Mouse (Mus musculus): ENCODE data around the gene Scp2. TPM values are rescaled to one million over a fixed set of nuclear protein-coding genes. Genes with fewer than 3 reads are reported as not detected.

The Scp2 gene
- polyA plus RNA-seq, 1 experiment from 2014 or later: 243 TPM

GRCm38 (mm10) chr4:108070286-108070685 is 74.5 kb downstream of the Scp2 start:
- ATAC-seq (ENCODE audit: low read depth): no peak
- Histone ChIP-seq H3K27me3 (no peaks in the 10 kb centered on the region), H3K4me1 (replicated peaks) (peaks cover 14% of the 10 kb centered on the region), H3K4me2 (peak overlapping the region; percentile 86), H3K9me3 (no peaks in the 10 kb centered on the region), H3K36me3 (peaks cover 21% of the 10 kb centered on the region), H3K9ac (peak overlapping the region; percentile 75), H3K27ac (replicated peaks) (0 out of 2 replicates have a peak overlapping the region, but pooled peaks have one; percentile 28), H3K4me3 (peak overlapping the region; percentile 54)
- 71% methylated on average over 4 of the region's 4 CpGs for WGBS

GRCm38 (mm10) chr4:108068081-108068480 is 76.7 kb downstream of the Scp2 start:
- no peak for ATAC-seq (ENCODE audit: low read depth)
- Histone ChIP-seq H3K9ac (no peak overlapping the region), H3K27ac (replicated peaks) (no peak overlapping the region), H3K4me2 (no peak overlapping the region), H3K36me3 (peaks cover 38% of the 10 kb centered on the region), H3K4me3 (no peak overlapping the region), H3K4me1 (replicated peaks) (peaks cover 14% of the 10 kb centered on the region), H3K9me3 (no peaks in the 10 kb centered on the region), H3K27me3 (no peaks in the 10 kb centered on the region)
- 92% methylated on average over 2 of the region's 2 CpGs for WGBS

GRCm38 (mm10) chr4:108067261-108067660 is 77.5 kb downstream of the Scp2 start:
- Histone ChIP-seq H3K4me3 (no peak overlapping the region), H3K36me3 (peaks cover 46% of the 10 kb centered on the region)
- 88% methylated on average over 7 of the region's 7 CpGs for WGBS

GRCm38 (mm10) chr4:108066569-108066968 is 78.2 kb downstream of the Scp2 start:
- Histone ChIP-seq H3K9me3 (no peaks in the 10 kb centered on the region), H3K9ac (no peak overlapping the region), H3K4me3 (no peak overlapping the region), H3K27me3 (no peaks in the 10 kb centered on the region), H3K4me1 (replicated peaks) (peaks cover 14% of the 10 kb centered on the region), H3K36me3 (peaks cover 49% of the 10 kb centered on the region), H3K27ac (replicated peaks) (no peak overlapping the region), H3K4me2 (no peak overlapping the region)
- 93% methylated on average over 4 of the region's 4 CpGs for WGBS
- ATAC-seq (ENCODE audit: low read depth): no peak

More at GRCm38 (mm10) chr4:108067261-108067660, 77.5 kb downstream of the Scp2 start:
- no peaks in the 10 kb centered on the region for H3K9me3 ChIP-seq
- H3K4me1 ChIP-seq (replicated peaks): peaks cover 14% of the 10 kb centered on the region
- H3K4me2 ChIP-seq: no peak overlapping the region
- no peak overlapping the region for H3K27ac ChIP-seq (replicated peaks)
- ATAC-seq (ENCODE audit: low read depth): no peak
- no peak overlapping the region for H3K9ac ChIP-seq
- no peaks in the 10 kb centered on the region for H3K27me3 ChIP-seq

GRCm38 (mm10) chr4:108065176-108065844 is 79.5 kb downstream of the Scp2 start:
- WGBS: 86% methylated on average over 2 of the region's 2 CpGs
- no peak overlapping the region for H3K9ac ChIP-seq

GRCm38 (mm10) chr4:108063616-108064015 is 81.2 kb downstream of the Scp2 start:
- Histone ChIP-seq H3K27me3 (no peaks in the 10 kb centered on the region), H3K4me3 (no peak overlapping the region), H3K36me3 (peaks cover 62% of the 10 kb centered on the region), H3K9ac (no peak overlapping the region), H3K9me3 (no peaks in the 10 kb centered on the region), H3K27ac (replicated peaks) (no peak overlapping the region), H3K4me1 (replicated peaks) (peaks cover 12% of the 10 kb centered on the region; the same call in 1 of the 2 replicates), H3K4me2 (no peak overlapping the region)
- WGBS: 93% methylated on average over 6 of the region's 6 CpGs
- ATAC-seq (ENCODE audit: low read depth): no peak

More at GRCm38 (mm10) chr4:108065176-108065844, 79.5 kb downstream of the Scp2 start:
- Histone ChIP-seq H3K27ac (replicated peaks) (no peak overlapping the region), H3K36me3 (peaks cover 50% of the 10 kb centered on the region), H3K4me2 (no peak overlapping the region), H3K27me3 (no peaks in the 10 kb centered on the region), H3K4me3 (no peak overlapping the region), H3K9me3 (no peaks in the 10 kb centered on the region), H3K4me1 (replicated peaks) (peaks cover 10% of the 10 kb centered on the region)
- no peak for ATAC-seq (ENCODE audit: low read depth)

- H3K9me3 ChIP-seq: no peaks in the 10 kb centered on the region
- H3K27me3 ChIP-seq: no peaks in the 10 kb centered on the region
- WGBS: 94% methylated on average over 5 of the region's 5 CpGs
- ATAC-seq (ENCODE audit: low read depth): no peak
- H3K9ac ChIP-seq: no peak overlapping the region
- H3K36me3 ChIP-seq: peaks cover 66% of the 10 kb centered on the region
- H3K27ac ChIP-seq (replicated peaks): no peak overlapping the region
- H3K4me3 ChIP-seq: no peak overlapping the region
- H3K4me2 ChIP-seq: no peak overlapping the region
- H3K4me1 ChIP-seq (replicated peaks): peaks cover 12% of the 10 kb centered on the region; the same call in 1 of the 2 replicates
Observed at GRCm38 (mm10) chr4:108062524-108062923, 82.3 kb downstream of the Scp2 start.

GRCm38 (mm10) chr4:108060774-108061173 is 84.0 kb downstream of the Scp2 start:
- Histone ChIP-seq H3K4me2 (no peak overlapping the region), H3K4me3 (no peak overlapping the region), H3K27me3 (no peaks in the 10 kb centered on the region), H3K36me3 (peaks cover 63% of the 10 kb centered on the region), H3K9me3 (no peaks in the 10 kb centered on the region), H3K4me1 (replicated peaks) (peaks cover 12% of the 10 kb centered on the region; the same call in 1 of the 2 replicates), H3K9ac (no peak overlapping the region), H3K27ac (replicated peaks) (no peak overlapping the region)
- 70% methylated on average over 4 of the region's 4 CpGs for WGBS
- ATAC-seq (ENCODE audit: low read depth): no peak

GRCm38 (mm10) chr4:108059601-108060379 is 85.0 kb downstream of the Scp2 start:
- 45% methylated on average over 19 of the region's 19 CpGs for WGBS
- peak overlapping the region; percentile 54 for H3K27ac ChIP-seq (replicated peaks)
- H3K4me1 ChIP-seq (replicated peaks): peaks cover 12% of the 10 kb centered on the region; the same call in 1 of the 2 replicates
- no peaks in the 10 kb centered on the region for H3K27me3 ChIP-seq
- no peak overlapping the region for H3K9ac ChIP-seq
- peaks cover 66% of the 10 kb centered on the region for H3K36me3 ChIP-seq
- peak overlapping the region; percentile 17; the same call in 1 of the 2 replicates for H3K4me2 ChIP-seq
- no peaks in the 10 kb centered on the region for H3K9me3 ChIP-seq
- no peak for ATAC-seq (ENCODE audit: low read depth)
- H3K4me3 ChIP-seq: no peak overlapping the region

- H3K27ac ChIP-seq (replicated peaks): no peak overlapping the region
Observed at GRCm38 (mm10) chr4:108058166-108058565, 86.6 kb downstream of the Scp2 start.

GRCm38 (mm10) chr4:108057247-108057646 is 87.6 kb downstream of the Scp2 start:
- Histone ChIP-seq H3K4me2 (no peak overlapping the region), H3K9ac (no peak overlapping the region), H3K9me3 (no peaks in the 10 kb centered on the region), H3K36me3 (peaks cover 67% of the 10 kb centered on the region), H3K27me3 (no peaks in the 10 kb centered on the region), H3K4me3 (no peak overlapping the region), H3K27ac (replicated peaks) (no peak overlapping the region), H3K4me1 (replicated peaks) (peaks cover 12% of the 10 kb centered on the region; the same call in 1 of the 2 replicates)
- ATAC-seq (ENCODE audit: low read depth): no peak
- WGBS: 93% methylated on average over 2 of the region's 2 CpGs

More at GRCm38 (mm10) chr4:108058166-108058565, 86.6 kb downstream of the Scp2 start:
- Histone ChIP-seq H3K36me3 (peaks cover 66% of the 10 kb centered on the region), H3K4me3 (no peak overlapping the region), H3K27me3 (no peaks in the 10 kb centered on the region), H3K4me1 (replicated peaks) (peaks cover 12% of the 10 kb centered on the region; the same call in 1 of the 2 replicates), H3K9ac (no peak overlapping the region), H3K4me2 (no peak overlapping the region), H3K9me3 (no peaks in the 10 kb centered on the region)
- WGBS: 90% methylated on average over 10 of the region's 10 CpGs
- ATAC-seq (ENCODE audit: low read depth): no peak

GRCm38 (mm10) chr4:108055873-108056272 is 88.9 kb downstream of the Scp2 start:
- no peaks in the 10 kb centered on the region for H3K9me3 ChIP-seq
- ATAC-seq (ENCODE audit: low read depth): no peak
- no peak overlapping the region for H3K9ac ChIP-seq
- WGBS: 94% methylated on average over 10 of the region's 10 CpGs
- no peaks in the 10 kb centered on the region for H3K27me3 ChIP-seq
- H3K27ac ChIP-seq (replicated peaks): no peak overlapping the region
- H3K36me3 ChIP-seq: peaks cover 77% of the 10 kb centered on the region
- H3K4me3 ChIP-seq: no peak overlapping the region
- no peak overlapping the region for H3K4me2 ChIP-seq
- peaks cover 12% of the 10 kb centered on the region; the same call in 1 of the 2 replicates for H3K4me1 ChIP-seq (replicated peaks)

Measured in neural tube, embryonic 13.5 days (tissue).